Mouse (Mus musculus) heart, adult 2 months (tissue): ENCODE data around the gene Lrig3. TPM values are rescaled to one million over a fixed set of nuclear protein-coding genes. Genes with fewer than 3 reads are reported as not detected.

Experiments used
- DNase-seq, 2 experiments: peaks; one replicate each; pipeline ENCODE4 v3.0.0; 2021
- H3K27ac ChIP-seq: fragments of 200-600 bp; 2 replicates; pipeline ENCODE4 v1.8.1; 2022
- H3K27me3 ChIP-seq: fragments of 200-500 bp; 2 replicates; pipeline ENCODE4 v1.6.1; 2012; ENCODE audit warnings: mild to moderate bottlenecking, low read length, inconsistent platforms, mixed read lengths; ENCODE audit not compliant: control insufficient read depth, insufficient read depth
- H3K36me3 ChIP-seq: fragments of 200-500 bp; 2 replicates; pipeline ENCODE4 v1.6.1; 2012; ENCODE audit warnings: low read length, inconsistent platforms; ENCODE audit not compliant: control insufficient read depth, insufficient read depth
- H3K4me1 ChIP-seq: fragments of 200-500 bp; 2 replicates; pipeline ENCODE4 v1.6.1; 2011; ENCODE audit warnings: low read length; ENCODE audit not compliant: control insufficient read depth, insufficient read depth
- H3K4me3 ChIP-seq: fragments of 200-600 bp; 2 replicates; pipeline ENCODE4 v1.8.1; 2022
- H3K79me2 ChIP-seq: fragments of 200-500 bp; replicated peaks from 2 replicates; pipeline ENCODE4 v1.6.1; 2012; ENCODE audit warnings: mild to moderate bottlenecking, inconsistent platforms, low read length, moderate library complexity, mixed read lengths; ENCODE audit not compliant: control insufficient read depth, insufficient read depth
- H3K9ac ChIP-seq: fragments of 200-500 bp; 2 replicates; pipeline ENCODE4 v1.6.1; 2012; ENCODE audit warnings: low read depth, mild to moderate bottlenecking, control low read depth, inconsistent platforms, low read length, mixed read lengths
- CTCF ChIP-seq: fragments of 200-600 bp; IDR thresholded peaks from 2 replicates; pipeline ENCODE4 v1.8.1; 2022; ENCODE audit warnings: antibody characterized with exemption, mild to moderate bottlenecking, moderate library complexity
- EP300 ChIP-seq: fragments of 200-500 bp; IDR thresholded peaks from 2 replicates; pipeline ENCODE4 v1.6.1; 2011; ENCODE audit warnings: low read depth, low read length, control low read depth; ENCODE audit not compliant: insufficient read depth
- POLR2A ChIP-seq: fragments of 200-500 bp; IDR thresholded peaks from 2 replicates; pipeline ENCODE4 v1.6.1; 2011; ENCODE audit warnings: mild to moderate bottlenecking, low read depth, low read length, control low read depth; ENCODE audit not compliant: insufficient read depth
- WGBS: fragments of 180-500 bp; shearing (Covaris S2); methylation state at CpG from one replicate; pipeline ENCODE4 v1.1.7; 2018; 5-methylcytosine and 5-hydroxymethylcytosine counted together
- intact Hi-C: fragments of 180-260 bp; cut with DNase I; formaldehyde crosslinking; loops from one replicate; pipeline ENCODE4 v1.15.1; 2025
- microRNA-seq, 2 experiments: library from miRNA; unstranded; fragments of <30 nt; microRNA quantifications; one replicate each; pipeline ENCODE4 v1.2.0; 2021
- polyA plus RNA-seq: library from polyadenylated mRNA; depleted of rRNA; stranded (reverse); fragments of >200 nt; gene quantifications from 2 replicates; pipeline ENCODE4 v1.2.3, GENCODE M21; 2012
- total RNA-seq, 2 experiments: library from RNA; stranded (reverse); gene quantifications; 2 replicates each; pipeline ENCODE4 v1.2.3; 2021

Gene Lrig3
- total and polyA plus RNA-seq, 3 experiments: 1.3 to 2.2 (median 1.4) TPM

DNA sequence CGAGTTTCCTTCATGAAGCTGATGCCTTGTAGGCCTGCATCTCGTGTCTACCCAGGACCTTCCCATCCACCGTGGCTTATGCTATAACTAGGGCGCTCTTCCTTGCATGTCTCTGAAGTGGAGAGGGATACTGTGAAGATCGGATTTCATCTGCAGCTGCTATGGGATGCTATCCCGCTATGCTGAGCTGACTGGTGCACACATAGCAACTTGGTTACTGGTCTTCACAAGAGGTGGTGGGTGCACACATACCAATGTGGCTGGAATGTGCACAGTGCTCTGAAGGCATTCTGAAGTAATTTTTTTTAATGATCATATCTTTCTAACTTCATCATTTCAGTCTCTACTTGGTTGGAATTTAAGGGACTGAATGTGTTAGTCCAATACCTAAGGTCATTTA, 49.7 kb downstream of the Lrig3 start:
- Histone ChIP-seq H3K27ac (no peak overlapping the region), H3K27me3 (no peaks in the 10 kb centered on the region), H3K36me3 (no peaks in the 10 kb centered on the region), H3K9ac (no peak overlapping the region), H3K4me1 (no peaks in the 10 kb centered on the region), H3K4me3 (no peak overlapping the region), H3K79me2 (no peaks in the 10 kb centered on the region)
- WGBS: 89% methylated on average over 6 of the region's 6 CpGs
- intact Hi-C loops: no loop called here
- DNase-seq: no peak
- TF ChIP-seq POLR2A (no peak), EP300 (no peak), CTCF (no peak)

DNA sequence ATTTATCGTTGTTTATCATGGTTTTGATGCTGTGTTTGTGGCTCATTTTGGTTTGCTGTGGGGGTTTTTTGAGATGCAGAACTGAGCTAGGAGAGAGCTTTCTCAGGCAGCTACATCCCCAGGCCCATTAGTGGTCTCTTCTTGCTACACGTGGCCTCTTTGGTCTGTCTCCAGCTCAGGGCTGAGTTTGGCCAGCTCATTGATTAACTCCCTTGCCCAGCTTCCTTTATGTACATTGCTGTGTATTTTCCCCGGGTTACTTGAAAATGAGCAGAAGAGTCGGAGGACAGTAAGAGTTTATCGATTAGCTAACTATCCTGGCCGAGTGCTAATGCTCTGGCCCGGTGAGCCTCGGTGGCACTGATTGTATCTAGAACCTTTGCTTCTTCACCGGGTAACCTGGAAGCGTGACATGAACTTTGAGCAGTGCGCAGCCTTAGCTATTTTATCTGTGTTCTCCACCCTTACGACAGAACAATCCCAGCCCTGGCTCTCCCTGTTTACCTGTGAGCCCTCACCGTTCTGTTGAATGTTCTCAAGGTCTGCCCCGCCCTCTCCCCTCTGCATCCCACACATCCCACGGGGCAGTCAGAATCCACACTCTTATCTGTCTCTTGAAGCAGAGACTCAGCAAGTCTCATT, 53.5 kb downstream of the Lrig3 start:
- Histone ChIP-seq H3K79me2 (no peaks in the 10 kb centered on the region), H3K27me3 (no peaks in the 10 kb centered on the region), H3K27ac (no peak overlapping the region), H3K36me3 (no peaks in the 10 kb centered on the region), H3K4me1 (no peaks in the 10 kb centered on the region), H3K4me3 (no peak overlapping the region), H3K9ac (no peak overlapping the region)
- WGBS: 76% methylated on average over 15 of the region's 15 CpGs
- intact Hi-C loops: no loop called here
- DNase-seq: no peak
- TF ChIP-seq CTCF (no peak), POLR2A (no peak), EP300 (no peak)

DNA sequence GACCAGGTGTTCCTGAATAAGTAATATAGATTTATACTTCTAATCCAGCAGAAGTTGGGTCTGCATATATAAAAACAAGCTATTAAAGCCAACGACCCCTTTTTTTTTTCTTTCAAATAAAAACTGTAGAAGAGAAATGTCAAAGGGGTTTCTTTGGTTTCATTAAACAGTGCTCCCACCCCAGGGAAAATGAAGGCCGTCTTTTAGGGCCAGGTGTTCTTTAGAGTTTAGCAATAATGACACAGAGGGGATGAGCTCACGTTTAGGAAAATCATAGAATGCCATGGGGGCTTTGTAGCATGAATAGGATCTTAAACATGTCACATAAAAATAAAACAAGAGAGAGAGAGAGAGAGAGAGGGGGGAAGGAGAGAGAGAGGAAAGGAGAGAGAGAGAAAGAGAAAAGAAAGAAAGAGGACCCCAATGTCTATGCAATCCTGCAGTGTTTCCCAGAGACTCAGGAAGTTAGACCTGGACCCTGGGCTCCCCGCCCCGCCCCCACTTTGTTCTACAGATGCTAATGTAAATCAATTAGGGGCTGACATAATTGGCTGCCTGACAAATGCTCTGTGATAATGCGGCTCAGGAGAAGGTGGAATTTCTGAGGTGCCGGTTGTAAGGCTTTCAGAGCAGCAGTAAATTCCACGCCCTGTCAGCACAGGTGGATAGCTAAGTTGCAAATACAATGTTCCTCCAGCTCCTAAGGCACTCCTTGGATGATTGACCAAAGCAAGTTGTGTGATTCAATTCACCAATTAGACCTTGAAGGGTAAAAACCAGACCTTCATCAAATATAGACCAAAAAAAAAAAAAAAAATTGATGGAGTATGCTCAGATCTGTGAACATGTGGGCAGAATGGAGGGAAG, 62.8 kb downstream of the Lrig3 start:
- Histone ChIP-seq H3K4me3 (no peak overlapping the region), H3K9ac (no peak overlapping the region), H3K27ac (no peak overlapping the region), H3K79me2 (no peaks in the 10 kb centered on the region), H3K4me1 (no peaks in the 10 kb centered on the region), H3K27me3 (no peaks in the 10 kb centered on the region), H3K36me3 (no peaks in the 10 kb centered on the region)
- TF ChIP-seq EP300 (no peak), CTCF (no peak), POLR2A (no peak)
- WGBS: 37% methylated on average over 8 of the region's 8 CpGs
- intact Hi-C loops: no loop called here
- no peak for DNase-seq

DNA sequence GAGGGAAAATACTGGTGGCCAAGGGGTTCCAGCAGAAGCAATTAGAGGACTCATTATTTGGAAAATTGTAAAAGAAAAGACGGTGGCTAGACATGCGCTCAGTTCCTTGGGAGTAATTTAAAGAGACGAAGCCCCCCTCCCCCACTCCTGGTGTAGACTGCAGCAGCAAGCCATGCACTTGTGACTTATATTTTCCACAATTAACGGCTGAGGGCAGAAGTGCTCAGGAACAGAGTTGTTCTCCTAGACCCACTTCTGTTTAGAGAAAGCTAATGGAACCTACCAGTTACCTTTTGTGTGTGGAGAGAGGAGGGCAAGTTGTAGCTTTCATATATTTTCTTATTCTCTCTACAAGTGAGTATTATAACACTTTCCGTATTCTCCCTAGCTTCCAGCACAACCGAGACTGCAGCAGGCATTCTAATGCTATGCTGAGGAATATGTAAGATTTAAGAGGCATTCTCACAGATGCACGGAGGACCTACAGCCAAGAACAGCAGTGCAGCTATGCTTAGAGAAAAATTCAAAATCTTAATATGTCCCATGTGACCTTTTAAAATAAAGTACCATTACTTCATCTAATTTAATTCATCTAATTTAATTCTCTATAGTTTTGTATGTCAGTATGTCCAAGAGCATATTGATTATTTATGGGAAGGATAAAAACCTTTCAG, 63.6 kb downstream of the Lrig3 start:
- TF ChIP-seq CTCF: no peak
- intact Hi-C loops: no loop called here
- 67% methylated on average over 7 of the region's 7 CpGs for WGBS

DNA sequence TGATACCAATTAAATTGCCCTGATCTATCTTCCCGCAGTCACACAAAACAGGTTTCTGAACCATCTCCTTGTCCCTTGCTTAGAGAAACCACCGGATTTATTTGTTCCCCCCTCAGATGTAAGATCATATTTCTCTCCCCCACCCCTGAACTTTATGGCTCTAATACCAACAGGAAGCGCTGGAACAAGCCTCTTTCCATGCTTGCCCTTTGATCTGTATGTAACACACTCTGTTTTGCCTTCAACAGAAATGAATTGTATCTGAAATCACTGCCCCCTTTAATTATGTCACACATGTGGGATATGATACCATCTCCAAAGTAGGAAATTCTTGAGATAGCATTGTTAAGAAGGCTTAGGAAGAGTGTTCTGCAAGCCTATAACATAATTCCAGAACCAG, 90.9 kb downstream of the Lrig3 start:
- H3K4me3 ChIP-seq: no peak overlapping the region
- no peaks in the 10 kb centered on the region for H3K79me2 ChIP-seq
- TF ChIP-seq EP300 (no peak), CTCF (no peak), POLR2A (no peak)
- 61% methylated on average over 3 of the region's 3 CpGs for WGBS
- intact Hi-C loops: no loop called here
- no peak overlapping the region for H3K9ac ChIP-seq
- DNase-seq: no peak
- H3K27ac ChIP-seq: no peak overlapping the region
- H3K27me3 ChIP-seq: no peaks in the 10 kb centered on the region
- no peaks in the 10 kb centered on the region for H3K36me3 ChIP-seq
- no peaks in the 10 kb centered on the region for H3K4me1 ChIP-seq

More for the DNA sequence above, 63.6 kb downstream of the Lrig3 start:
- Histone ChIP-seq H3K4me3 (no peak overlapping the region), H3K27me3 (no peaks in the 10 kb centered on the region), H3K4me1 (no peaks in the 10 kb centered on the region), H3K36me3 (no peaks in the 10 kb centered on the region), H3K9ac (no peak overlapping the region), H3K27ac (no peak overlapping the region), H3K79me2 (no peaks in the 10 kb centered on the region)
- no peak for DNase-seq

DNA sequence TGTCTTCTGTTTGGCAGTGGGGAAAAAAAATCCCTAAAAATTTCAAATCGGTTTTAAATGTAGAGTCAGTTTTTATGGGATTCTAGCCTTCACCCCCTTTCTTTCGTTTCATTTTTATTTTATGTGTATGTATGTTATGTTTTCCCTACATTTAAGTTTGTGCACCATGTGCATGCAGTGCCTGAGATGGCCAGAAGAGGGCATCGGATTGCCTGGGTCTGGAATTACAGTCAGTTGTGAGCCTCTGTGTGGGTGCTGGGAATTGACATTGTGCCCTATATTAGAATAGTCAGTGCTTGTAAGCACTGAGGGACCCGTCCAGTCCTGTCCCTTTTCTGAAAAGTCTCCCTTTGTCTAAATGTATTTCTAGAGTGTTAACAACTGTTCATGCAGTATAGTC, 96.8 kb downstream of the Lrig3 start:
- TF ChIP-seq CTCF (0 out of 2 replicates have a peak, but pooled peaks have one; percentile 4), POLR2A (no peak), EP300 (no peak)
- no peak overlapping the region for H3K4me3 ChIP-seq

More for the DNA sequence above, 96.8 kb downstream of the Lrig3 start:
- Histone ChIP-seq H3K9ac (no peak overlapping the region), H3K36me3 (no peaks in the 10 kb centered on the region), H3K27me3 (no peaks in the 10 kb centered on the region), H3K4me1 (no peaks in the 10 kb centered on the region), H3K27ac (no peak overlapping the region), H3K79me2 (no peaks in the 10 kb centered on the region)
- WGBS: 69% methylated on average over 4 of the region's 4 CpGs
- intact Hi-C loops: no loop called here
- DNase-seq: no peak

Small RNA genes within 50 kb of the gene (microRNA-seq; reads per million reads assigned to microRNA genes)
- gene Gm22183: 0 reads per million in 2 experiments
